Mouse (Mus musculus): ENCODE data around the gene Traf1.

Gene Traf1

GRCm38 (mm10) chr2:34901726-34902125 is 59.8 kb downstream of the Traf1 start:
- no peak for DNase-seq (ENCODE audit: low spot score)

- no peak for DNase-seq (ENCODE audit: low spot score)
Observed at GRCm38 (mm10) chr2:34900412-34900811, 61.2 kb downstream of the Traf1 start.

- no peak for DNase-seq (ENCODE audit: low spot score)
Observed at GRCm38 (mm10) chr2:34899682-34900081, 61.9 kb downstream of the Traf1 start.

GRCm38 (mm10) chr2:34897820-34898219 is 63.8 kb downstream of the Traf1 start:
- DNase-seq (ENCODE audit: low spot score), result no peak

- DNase-seq (ENCODE audit: low spot score), result no peak
Observed at GRCm38 (mm10) chr2:34896821-34897460, 64.6 kb downstream of the Traf1 start.

GRCm38 (mm10) chr2:34895503-34896113 is 66.0 kb downstream of the Traf1 start:
- no peak for DNase-seq (ENCODE audit: low spot score)

- DNase-seq (ENCODE audit: low spot score), result no peak
Observed at GRCm38 (mm10) chr2:34893950-34894349, 67.6 kb downstream of the Traf1 start.

Data from left cerebral cortex, adult 11 months (tissue).